Mouse (Mus musculus): ENCODE measurements around the gene Ppp2r5d. TPM values are rescaled to one million over a fixed set of nuclear protein-coding genes. Genes with fewer than 3 reads are reported as not detected.
A peak's percentile ranks its signal among the peaks of the same experiment; 100 is the strongest.

The Ppp2r5d gene
- polyA plus RNA-seq, 1 experiment from 2014 or later, result 122 TPM

GRCm38 (mm10) chr17:46669911-46670310, 35.0 kb downstream of the Ppp2r5d start:
- no peaks in the 10 kb centered on the region for H3K9me3 ChIP-seq (ENCODE audit: control insufficient read depth, low read length)
- no peak overlapping the region for H3K4me3 ChIP-seq (ENCODE audit: low read depth, low read length)
- peaks cover 6% of the 10 kb centered on the region for H3K4me1 ChIP-seq (ENCODE audit: control insufficient read depth, insufficient read depth, low read length)
- H3K9ac ChIP-seq (ENCODE audit: low read length), result no peak overlapping the region
- 95% methylated on average over 10 of the region's 10 CpGs for WGBS
- DNase-seq (ENCODE audit: low spot score), result no peak
- H3K4me2 ChIP-seq (ENCODE audit: low read depth, severe bottlenecking), result no peak overlapping the region
- H3K27ac ChIP-seq (replicated peaks; ENCODE audit: low read depth, low read length), result no peak overlapping the region
- ATAC-seq (ENCODE audit: insufficient number of reproducible peaks, low FRiP score, low TSS enrichment, low read depth), result no peak
- H3K27me3 ChIP-seq (ENCODE audit: control insufficient read depth, insufficient read depth, low read length), result no peaks in the 10 kb centered on the region
- peaks cover 20% of the 10 kb centered on the region for H3K36me3 ChIP-seq (ENCODE audit: control insufficient read depth, insufficient read depth, low read length)

GRCm38 (mm10) chr17:46667712-46668111, 37.2 kb downstream of the Ppp2r5d start:
- no peaks in the 10 kb centered on the region for H3K9me3 ChIP-seq (ENCODE audit: control insufficient read depth, low read length)
- no peak overlapping the region for H3K4me2 ChIP-seq (ENCODE audit: low read depth, severe bottlenecking)
- H3K4me1 ChIP-seq (ENCODE audit: control insufficient read depth, insufficient read depth, low read length), result no peaks in the 10 kb centered on the region
- no peak overlapping the region for H3K9ac ChIP-seq (ENCODE audit: low read length)
- no peak overlapping the region for H3K4me3 ChIP-seq (ENCODE audit: low read depth, low read length)
- no peak for ATAC-seq (ENCODE audit: insufficient number of reproducible peaks, low FRiP score, low TSS enrichment, low read depth)
- no peak for DNase-seq (ENCODE audit: low spot score)
- H3K36me3 ChIP-seq (ENCODE audit: control insufficient read depth, insufficient read depth, low read length), result peaks cover 37% of the 10 kb centered on the region
- H3K27me3 ChIP-seq (ENCODE audit: control insufficient read depth, insufficient read depth, low read length), result no peaks in the 10 kb centered on the region
- 90% methylated on average over 16 of the region's 16 CpGs for WGBS
- H3K27ac ChIP-seq (replicated peaks; ENCODE audit: low read depth, low read length), result no peak overlapping the region

- WGBS, result 89% methylated on average over 5 of the region's 5 CpGs
- Histone ChIP-seq H3K4me2 (ENCODE audit: low read depth, severe bottlenecking) (no peak overlapping the region), H3K4me1 (ENCODE audit: control insufficient read depth, insufficient read depth, low read length) (no peaks in the 10 kb centered on the region), H3K9me3 (ENCODE audit: control insufficient read depth, low read length) (no peaks in the 10 kb centered on the region), H3K9ac (ENCODE audit: low read length) (no peak overlapping the region), H3K36me3 (ENCODE audit: control insufficient read depth, insufficient read depth, low read length) (peaks cover 54% of the 10 kb centered on the region), H3K27me3 (ENCODE audit: control insufficient read depth, insufficient read depth, low read length) (no peaks in the 10 kb centered on the region), H3K27ac (replicated peaks; ENCODE audit: low read depth, low read length) (no peak overlapping the region), H3K4me3 (ENCODE audit: low read depth, low read length) (no peak overlapping the region)
- DNase-seq (ENCODE audit: low spot score) (no peak), ATAC-seq (ENCODE audit: insufficient number of reproducible peaks, low FRiP score, low TSS enrichment, low read depth) (no peak)
These were observed 42.2 kb downstream of the Ppp2r5d start for GRCm38 (mm10) chr17:46662730-46663129.

GRCm38 (mm10) chr17:46661981-46662380, 42.9 kb downstream of the Ppp2r5d start:
- ATAC-seq (ENCODE audit: insufficient number of reproducible peaks, low FRiP score, low TSS enrichment, low read depth) (no peak), DNase-seq (ENCODE audit: low spot score) (no peak)
- no peaks in the 10 kb centered on the region for H3K9me3 ChIP-seq (ENCODE audit: control insufficient read depth, low read length)
- 92% methylated on average over 12 of the region's 12 CpGs for WGBS
- H3K36me3 ChIP-seq (ENCODE audit: control insufficient read depth, insufficient read depth, low read length), result peaks cover 55% of the 10 kb centered on the region
- no peaks in the 10 kb centered on the region for H3K4me1 ChIP-seq (ENCODE audit: control insufficient read depth, insufficient read depth, low read length)
- H3K9ac ChIP-seq (ENCODE audit: low read length), result no peak overlapping the region
- H3K4me2 ChIP-seq (ENCODE audit: low read depth, severe bottlenecking), result no peak overlapping the region
- H3K27ac ChIP-seq (replicated peaks; ENCODE audit: low read depth, low read length), result no peak overlapping the region
- H3K27me3 ChIP-seq (ENCODE audit: control insufficient read depth, insufficient read depth, low read length), result no peaks in the 10 kb centered on the region
- no peak overlapping the region for H3K4me3 ChIP-seq (ENCODE audit: low read depth, low read length)

- ATAC-seq (ENCODE audit: insufficient number of reproducible peaks, low FRiP score, low TSS enrichment, low read depth), result no peak
- WGBS, result 90% methylated on average over 9 of the region's 9 CpGs
- H3K4me1 ChIP-seq (ENCODE audit: control insufficient read depth, insufficient read depth, low read length), result no peaks in the 10 kb centered on the region
- H3K9ac ChIP-seq (ENCODE audit: low read length), result no peak overlapping the region
- H3K27ac ChIP-seq (replicated peaks; ENCODE audit: low read depth, low read length), result no peak overlapping the region
- no peak overlapping the region for H3K4me3 ChIP-seq (ENCODE audit: low read depth, low read length)
- no peak overlapping the region for H3K4me2 ChIP-seq (ENCODE audit: low read depth, severe bottlenecking)
- DNase-seq (ENCODE audit: low spot score), result no peak
- no peaks in the 10 kb centered on the region for H3K9me3 ChIP-seq (ENCODE audit: control insufficient read depth, low read length)
- peaks cover 57% of the 10 kb centered on the region for H3K36me3 ChIP-seq (ENCODE audit: control insufficient read depth, insufficient read depth, low read length)
- H3K27me3 ChIP-seq (ENCODE audit: control insufficient read depth, insufficient read depth, low read length), result no peaks in the 10 kb centered on the region
These were observed 43.6 kb downstream of the Ppp2r5d start for GRCm38 (mm10) chr17:46661351-46661750.

DNA sequence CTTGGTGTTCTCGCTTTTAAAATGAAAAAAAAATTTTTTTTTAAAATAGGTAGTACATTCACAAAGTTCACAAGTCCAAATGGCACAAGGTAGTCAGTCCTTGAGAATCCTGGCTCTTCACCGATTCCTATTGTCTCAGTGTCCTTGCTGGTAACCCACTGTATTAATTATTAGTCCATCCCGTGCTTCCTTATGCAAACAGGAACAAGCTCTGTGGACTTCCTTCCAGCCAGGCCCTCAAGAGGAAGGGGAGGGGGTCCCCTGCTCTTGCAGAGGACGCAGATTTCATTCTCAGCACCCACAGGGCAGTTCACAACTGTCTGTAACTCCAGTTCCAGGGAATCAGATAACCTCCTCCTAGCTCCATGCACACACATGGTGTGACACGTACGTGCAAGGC, 48.9 kb downstream of the Ppp2r5d start:
- peaks cover 9% of the 10 kb centered on the region for H3K4me1 ChIP-seq (ENCODE audit: control insufficient read depth, insufficient read depth, low read length)
- WGBS, result 71% methylated on average over 6 of the region's 6 CpGs
- H3K9ac ChIP-seq (ENCODE audit: low read length), result no peak overlapping the region; the same call in 1 of the 2 replicates
- H3K4me2 ChIP-seq (ENCODE audit: low read depth, severe bottlenecking), result no peak overlapping the region
- DNase-seq (ENCODE audit: low spot score) (no peak), ATAC-seq (ENCODE audit: insufficient number of reproducible peaks, low FRiP score, low TSS enrichment, low read depth) (no peak)
- peaks cover 56% of the 10 kb centered on the region for H3K36me3 ChIP-seq (ENCODE audit: control insufficient read depth, insufficient read depth, low read length)
- no peaks in the 10 kb centered on the region for H3K27me3 ChIP-seq (ENCODE audit: control insufficient read depth, insufficient read depth, low read length)
- no peak overlapping the region for H3K27ac ChIP-seq (replicated peaks; ENCODE audit: low read depth, low read length)
- no peak overlapping the region for H3K4me3 ChIP-seq (ENCODE audit: low read depth, low read length)
- no peaks in the 10 kb centered on the region for H3K9me3 ChIP-seq (ENCODE audit: control insufficient read depth, low read length)

- H3K4me3 ChIP-seq (ENCODE audit: low read depth, low read length), result peak overlapping the region; percentile 66
- peaks cover 30% of the 10 kb centered on the region for H3K36me3 ChIP-seq (ENCODE audit: control insufficient read depth, insufficient read depth, low read length)
- peak overlapping the region; percentile 81 for H3K9ac ChIP-seq (ENCODE audit: low read length)
- H3K9me3 ChIP-seq (ENCODE audit: control insufficient read depth, low read length), result no peaks in the 10 kb centered on the region
- ATAC-seq (ENCODE audit: insufficient number of reproducible peaks, low FRiP score, low TSS enrichment, low read depth) (no peak), DNase-seq (ENCODE audit: low spot score) (no peak)
- 73% methylated on average over 20 of the region's 20 CpGs for WGBS
- H3K27ac ChIP-seq (replicated peaks; ENCODE audit: low read depth, low read length), result no peak overlapping the region
- H3K4me2 ChIP-seq (ENCODE audit: low read depth, severe bottlenecking), result peak overlapping the region; percentile 89
- peaks cover 14% of the 10 kb centered on the region for H3K4me1 ChIP-seq (ENCODE audit: control insufficient read depth, insufficient read depth, low read length)
- H3K27me3 ChIP-seq (ENCODE audit: control insufficient read depth, insufficient read depth, low read length), result no peaks in the 10 kb centered on the region
These were observed 53.0 kb downstream of the Ppp2r5d start for GRCm38 (mm10) chr17:46651755-46652547.

DNA sequence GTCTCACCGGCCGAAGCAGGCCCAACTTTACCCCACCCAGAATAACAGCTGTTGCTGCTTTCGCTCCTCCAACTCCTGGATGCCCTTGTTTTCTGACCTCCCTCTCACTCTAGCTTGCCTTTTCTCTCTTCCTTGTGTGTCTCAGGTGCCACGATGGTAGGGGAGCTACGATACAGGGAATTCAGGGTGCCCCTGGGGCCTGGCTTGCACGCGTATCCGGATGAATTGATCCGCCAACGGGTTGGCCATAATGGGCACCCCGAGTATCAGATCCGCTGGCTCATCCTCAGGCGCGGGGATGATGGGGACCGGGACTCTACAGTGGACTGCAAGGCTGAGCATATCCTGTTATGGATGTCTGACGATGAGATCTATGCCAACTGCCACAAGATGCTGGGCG, 53.6 kb downstream of the Ppp2r5d start:
- H3K4me1 ChIP-seq (ENCODE audit: control insufficient read depth, insufficient read depth, low read length), result peaks cover 18% of the 10 kb centered on the region
- WGBS, result 79% methylated on average over 17 of the region's 17 CpGs
- no peak for DNase-seq (ENCODE audit: low spot score)

More for the DNA sequence above, 53.6 kb downstream of the Ppp2r5d start:
- Histone ChIP-seq H3K27me3 (ENCODE audit: control insufficient read depth, insufficient read depth, low read length) (no peaks in the 10 kb centered on the region), H3K4me3 (ENCODE audit: low read depth, low read length) (peak overlapping the region; percentile 66), H3K4me2 (ENCODE audit: low read depth, severe bottlenecking) (peak overlapping the region; percentile 89), H3K9me3 (ENCODE audit: control insufficient read depth, low read length) (no peaks in the 10 kb centered on the region), H3K36me3 (ENCODE audit: control insufficient read depth, insufficient read depth, low read length) (peaks cover 25% of the 10 kb centered on the region), H3K27ac (replicated peaks; ENCODE audit: low read depth, low read length) (peak overlapping the region; percentile 82; the same call in 1 of the 2 replicates), H3K9ac (ENCODE audit: low read length) (peak overlapping the region; percentile 81)
- ATAC-seq (ENCODE audit: insufficient number of reproducible peaks, low FRiP score, low TSS enrichment, low read depth), result no peak

Data from limb, embryonic 11.5 days (tissue).